Mouse (Mus musculus): Measurements from ENCODE around the gene Urb1. TPM values are rescaled to one million over a fixed set of nuclear protein-coding genes. Genes with fewer than 3 reads are reported as not detected.

The Urb1 gene
- polyA plus RNA-seq (2014; fragmentation: Nextera tagmentation; extraction: Ambion mirVana), result 9.9 and 11.6 TPM in 2 replicates

DNA sequence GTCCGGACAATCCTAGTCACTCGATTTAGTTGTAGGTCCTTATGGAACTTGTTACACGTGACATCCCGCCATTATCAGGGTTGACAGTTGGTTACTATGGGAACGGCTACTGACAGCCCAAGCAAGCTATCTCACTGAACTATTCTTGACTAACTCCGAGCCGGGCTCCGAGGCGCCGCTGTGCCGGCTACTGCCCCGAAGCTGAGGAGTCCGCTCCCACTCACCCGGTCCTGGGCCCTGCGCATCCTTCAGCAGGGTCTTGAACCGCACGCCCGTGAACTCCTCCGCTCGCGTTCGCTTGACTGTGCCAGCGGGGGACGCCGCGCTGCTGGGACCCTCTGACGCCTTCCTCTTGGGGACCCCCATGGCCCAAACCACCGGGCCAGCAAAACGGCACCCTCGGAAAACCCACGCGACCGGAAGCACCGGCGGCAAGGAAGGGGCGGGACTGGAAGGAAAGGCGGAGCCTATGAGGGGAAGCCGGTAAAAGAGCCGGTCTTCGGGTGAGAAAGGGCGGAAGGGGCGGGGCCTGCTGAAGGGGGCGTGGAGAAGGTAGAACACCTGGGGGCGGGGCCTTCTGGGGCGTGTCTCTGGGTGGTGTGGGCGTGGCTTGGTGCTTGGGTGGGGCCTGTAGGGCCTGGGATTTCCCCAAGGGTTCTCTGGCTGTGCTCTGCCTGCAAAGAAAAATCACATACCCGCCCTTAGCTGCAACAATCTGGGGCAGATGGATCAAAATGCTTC is at the start of gene Urb1:
Gene Urb1, minus strand, starts transcription at position 439 of the 741 bp plus-strand sequence.
- Histone ChIP-seq H3K9ac (peak within 1 kb of the TSS; percentile 51), H3K36me3 (replicated peaks; ENCODE audit: control insufficient read depth, insufficient read depth) (peaks cover 3% of the 10 kb centered on the region), H3K4me2 (replicated peaks) (peak within 1 kb of the TSS; percentile 63), H3K27ac (peak within 1 kb of the TSS; percentile 61), H3K4me1 (replicated peaks; ENCODE audit: control insufficient read depth, insufficient read depth, low read length) (peaks cover 18% of the 10 kb centered on the region), H3K27me3 (ENCODE audit: control insufficient read depth, insufficient read depth, low read length) (no peaks in the 10 kb centered on the region), H3K4me3 (replicated peaks; ENCODE audit: low read length) (peak within 1 kb of the TSS; percentile 56), H3K9me3 (ENCODE audit: control insufficient read depth, low read length) (no peaks in the 10 kb centered on the region)
- ATAC-seq (ENCODE audit: low FRiP score) (peak; percentile 96), DNase-seq (ENCODE audit: low spot score) (peak; percentile 93)
- WGBS, result under 1% methylated on average over 47 of the region's 47 CpGs

DNA sequence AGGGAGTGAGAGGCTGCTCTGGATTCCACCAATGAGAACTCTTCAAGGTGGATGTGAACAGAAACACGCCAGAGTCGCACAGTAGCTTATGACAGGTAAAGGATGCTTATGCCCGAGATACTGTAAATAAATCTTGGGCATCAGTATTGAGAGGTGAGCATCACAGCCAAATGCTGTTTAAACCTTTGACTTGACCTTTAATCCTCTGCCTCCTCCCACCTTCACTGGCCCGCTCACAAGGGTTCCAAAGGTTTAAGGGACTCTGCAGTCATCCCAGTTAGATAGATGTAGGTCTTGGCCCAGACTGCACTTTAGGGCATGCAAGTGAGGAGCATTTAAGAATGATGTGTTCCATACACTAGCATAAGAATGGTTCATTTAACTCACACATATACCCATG is 48.0 kb upstream of the Urb1 start:
- Histone ChIP-seq H3K9me3 (ENCODE audit: control insufficient read depth, low read length) (no peaks in the 10 kb centered on the region), H3K27me3 (ENCODE audit: control insufficient read depth, insufficient read depth, low read length) (no peaks in the 10 kb centered on the region), H3K4me3 (replicated peaks; ENCODE audit: low read length) (no peak overlapping the region), H3K4me2 (replicated peaks) (no peak overlapping the region), H3K4me1 (replicated peaks; ENCODE audit: control insufficient read depth, insufficient read depth, low read length) (no peaks in the 10 kb centered on the region), H3K36me3 (replicated peaks; ENCODE audit: control insufficient read depth, insufficient read depth) (no peaks in the 10 kb centered on the region), H3K9ac (no peak overlapping the region), H3K27ac (no peak overlapping the region)
- WGBS, result 90% methylated on average over 4 of the region's 4 CpGs
- no peak for ATAC-seq (ENCODE audit: low FRiP score)
- DNase-seq (ENCODE audit: low spot score), result no peak

DNA sequence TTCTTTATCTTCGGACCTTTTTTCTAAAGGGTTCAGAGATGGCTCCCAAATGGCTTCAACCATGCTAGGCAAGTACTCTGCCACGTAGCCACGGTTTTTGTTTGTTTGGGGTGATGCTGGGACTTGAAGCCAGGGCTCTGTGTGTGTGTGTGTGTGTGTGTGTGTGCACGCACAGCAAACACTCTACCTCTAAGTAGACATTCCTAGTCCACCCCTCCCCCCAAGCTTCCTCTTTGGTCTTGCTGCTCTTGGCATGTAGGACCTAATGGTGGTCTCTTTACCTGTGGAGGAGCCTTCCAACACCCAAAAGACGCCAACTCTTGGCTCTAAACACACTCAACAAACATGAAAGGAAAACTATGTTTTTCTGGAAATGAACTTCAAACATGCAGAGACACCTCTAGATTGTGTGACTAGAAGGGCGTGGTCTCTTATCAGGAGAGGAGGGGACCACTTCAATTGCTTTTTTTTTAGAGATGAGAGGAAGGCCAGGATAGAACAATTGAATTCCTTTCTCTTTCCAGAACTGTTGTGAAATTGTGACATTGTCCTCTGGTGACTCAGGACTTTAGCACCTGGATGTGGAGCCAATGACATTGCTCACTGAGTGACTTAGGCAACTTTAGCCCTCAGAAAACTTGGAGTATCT is 46.5 kb upstream of the Urb1 start:
- ATAC-seq (ENCODE audit: low FRiP score), result no peak
- no peak overlapping the region for H3K4me3 ChIP-seq (replicated peaks; ENCODE audit: low read length)
- no peak overlapping the region for H3K9ac ChIP-seq
- 91% methylated on average over 6 of the region's 6 CpGs for WGBS
- H3K4me1 ChIP-seq (replicated peaks; ENCODE audit: control insufficient read depth, insufficient read depth, low read length), result no peaks in the 10 kb centered on the region
- no peak overlapping the region for H3K4me2 ChIP-seq (replicated peaks)
- no peaks in the 10 kb centered on the region for H3K9me3 ChIP-seq (ENCODE audit: control insufficient read depth, low read length)
- H3K27ac ChIP-seq, result no peak overlapping the region
- DNase-seq (ENCODE audit: low spot score), result no peak
- no peaks in the 10 kb centered on the region for H3K36me3 ChIP-seq (replicated peaks; ENCODE audit: control insufficient read depth, insufficient read depth)
- no peaks in the 10 kb centered on the region for H3K27me3 ChIP-seq (ENCODE audit: control insufficient read depth, insufficient read depth, low read length)

DNA sequence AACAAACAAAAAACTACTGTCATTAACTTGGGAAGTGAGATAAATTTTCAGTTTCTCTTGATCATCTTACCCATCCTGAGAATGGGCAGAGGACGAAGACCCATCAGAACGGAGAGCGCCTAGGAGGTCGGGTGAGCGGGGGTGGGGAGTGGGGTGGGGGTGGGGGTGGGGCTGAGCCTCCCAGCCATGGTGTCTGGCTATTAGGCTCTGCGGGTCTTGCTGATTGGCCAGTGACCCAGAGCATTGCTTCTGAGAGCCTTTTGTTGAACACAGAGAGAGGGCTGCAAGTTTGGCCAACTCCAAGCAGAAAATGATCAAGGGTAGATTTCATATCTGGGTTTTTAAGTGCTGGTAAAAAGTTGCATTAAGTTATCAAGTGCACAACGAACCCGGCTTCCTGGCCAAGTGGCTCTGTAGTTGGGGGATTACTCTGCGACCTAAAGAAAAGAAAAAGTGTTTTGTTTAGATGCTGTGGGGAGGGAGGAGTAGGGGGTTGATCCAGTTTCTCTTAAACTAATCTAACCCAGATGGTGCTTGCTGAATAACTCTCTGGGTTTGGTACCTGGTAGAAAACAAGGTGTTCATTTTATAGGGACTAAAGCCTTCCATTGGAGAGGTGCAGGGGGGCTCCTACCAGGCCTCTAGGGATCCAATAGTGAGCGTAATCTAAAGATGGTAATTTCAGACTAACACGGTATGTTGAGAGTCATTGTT is 41.6 kb upstream of the Urb1 start:
- no peaks in the 10 kb centered on the region for H3K9me3 ChIP-seq (ENCODE audit: control insufficient read depth, low read length)
- 0 out of 2 replicates have a peak, but pooled peaks cover 5% of the 10 kb centered on the region for H3K27me3 ChIP-seq (ENCODE audit: control insufficient read depth, insufficient read depth, low read length)
- no peaks in the 10 kb centered on the region for H3K4me1 ChIP-seq (replicated peaks; ENCODE audit: control insufficient read depth, insufficient read depth, low read length)
- 64% methylated on average over 11 of the region's 11 CpGs for WGBS
- H3K27ac ChIP-seq, result no peak overlapping the region
- ATAC-seq (ENCODE audit: low FRiP score) (no peak), DNase-seq (ENCODE audit: low spot score) (no peak)
- no peaks in the 10 kb centered on the region for H3K36me3 ChIP-seq (replicated peaks; ENCODE audit: control insufficient read depth, insufficient read depth)
- no peak overlapping the region for H3K4me3 ChIP-seq (replicated peaks; ENCODE audit: low read length)
- no peak overlapping the region for H3K9ac ChIP-seq
- H3K4me2 ChIP-seq (replicated peaks), result no peak overlapping the region

DNA sequence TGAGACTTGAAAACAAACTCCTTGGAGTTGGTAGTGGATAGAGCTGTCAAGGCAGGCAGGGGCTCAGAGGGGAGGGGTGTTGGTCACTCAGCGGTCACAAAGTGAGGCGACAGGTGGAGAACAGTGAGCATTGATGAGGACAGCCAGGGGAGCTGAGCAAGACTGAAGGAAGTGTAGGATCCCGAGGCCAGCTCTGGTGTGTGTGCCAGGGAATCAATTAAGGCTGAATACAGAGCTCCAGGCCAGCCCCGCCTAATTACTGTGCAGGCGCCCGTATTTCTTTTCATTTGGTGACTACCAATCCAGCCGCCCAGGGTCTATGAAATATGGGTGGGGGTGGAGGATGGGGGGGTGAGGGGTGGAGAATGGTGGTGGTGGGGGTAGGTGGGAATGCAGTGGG is 40.7 kb upstream of the Urb1 start:
- Histone ChIP-seq H3K4me2 (replicated peaks) (no peak overlapping the region), H3K9me3 (ENCODE audit: control insufficient read depth, low read length) (no peaks in the 10 kb centered on the region), H3K4me1 (replicated peaks; ENCODE audit: control insufficient read depth, insufficient read depth, low read length) (no peaks in the 10 kb centered on the region), H3K36me3 (replicated peaks; ENCODE audit: control insufficient read depth, insufficient read depth) (no peaks in the 10 kb centered on the region), H3K27me3 (ENCODE audit: control insufficient read depth, insufficient read depth, low read length) (0 out of 2 replicates have a peak, but pooled peaks cover 5% of the 10 kb centered on the region), H3K4me3 (replicated peaks; ENCODE audit: low read length) (no peak overlapping the region), H3K9ac (no peak overlapping the region), H3K27ac (no peak overlapping the region)
- WGBS, result 67% methylated on average over 7 of the region's 7 CpGs
- no peak for DNase-seq (ENCODE audit: low spot score)
- no peak for ATAC-seq (ENCODE audit: low FRiP score)

DNA sequence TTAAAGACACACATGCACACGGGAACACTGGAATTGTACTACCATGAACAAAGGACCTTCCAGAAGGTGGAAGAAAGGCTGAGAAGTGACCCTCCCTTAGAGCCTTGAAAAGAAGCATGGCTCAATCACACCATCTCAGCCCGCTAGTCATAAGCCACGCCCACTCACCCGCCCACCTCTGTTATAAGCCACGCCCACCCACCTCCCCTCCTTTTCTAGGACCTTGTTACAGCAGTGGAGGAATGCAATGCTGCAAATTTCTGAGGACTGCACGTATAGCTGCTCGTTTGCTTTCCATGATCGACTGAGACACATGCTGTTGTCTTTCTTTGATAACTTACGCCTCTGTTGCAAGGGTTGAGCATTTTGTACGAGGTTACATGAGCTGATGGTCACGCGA is 39.0 kb upstream of the Urb1 start:
- 45% methylated on average over 12 of the region's 12 CpGs for WGBS
- H3K4me3 ChIP-seq (replicated peaks; ENCODE audit: low read length), result no peak overlapping the region
- 0 out of 2 replicates have a peak, but pooled peaks cover 5% of the 10 kb centered on the region for H3K27me3 ChIP-seq (ENCODE audit: control insufficient read depth, insufficient read depth, low read length)
- ATAC-seq (ENCODE audit: low FRiP score), result no peak
- DNase-seq (ENCODE audit: low spot score), result no peak
- no peak overlapping the region for H3K4me2 ChIP-seq (replicated peaks)
- H3K27ac ChIP-seq, result no peak overlapping the region
- H3K36me3 ChIP-seq (replicated peaks; ENCODE audit: control insufficient read depth, insufficient read depth), result no peaks in the 10 kb centered on the region
- H3K4me1 ChIP-seq (replicated peaks; ENCODE audit: control insufficient read depth, insufficient read depth, low read length), result no peaks in the 10 kb centered on the region
- no peak overlapping the region for H3K9ac ChIP-seq
- no peaks in the 10 kb centered on the region for H3K9me3 ChIP-seq (ENCODE audit: control insufficient read depth, low read length)

DNA sequence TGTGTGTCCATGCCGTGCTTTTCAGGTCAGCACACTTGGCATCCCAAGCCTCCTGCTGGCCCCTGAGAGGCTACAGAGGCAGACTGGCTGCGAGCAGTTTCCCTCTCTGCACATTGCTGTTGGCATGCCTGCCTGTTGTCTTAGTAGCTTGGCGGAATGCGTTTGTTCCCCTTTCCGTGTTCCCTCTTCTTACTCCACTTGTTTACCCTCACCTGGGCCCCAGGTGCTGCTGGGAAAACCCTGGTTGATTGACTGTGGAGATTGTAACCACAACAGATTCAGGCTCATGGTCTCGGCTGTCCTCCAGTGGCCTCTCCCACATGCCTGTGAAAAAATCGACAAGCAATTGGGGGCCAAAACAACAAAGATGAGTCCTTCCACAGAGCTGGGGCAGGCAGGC is 38.5 kb upstream of the Urb1 start:
- Histone ChIP-seq H3K36me3 (replicated peaks; ENCODE audit: control insufficient read depth, insufficient read depth) (no peaks in the 10 kb centered on the region), H3K9ac (no peak overlapping the region), H3K27me3 (ENCODE audit: control insufficient read depth, insufficient read depth, low read length) (0 out of 2 replicates have a peak, but pooled peaks cover 5% of the 10 kb centered on the region), H3K9me3 (ENCODE audit: control insufficient read depth, low read length) (no peaks in the 10 kb centered on the region), H3K4me2 (replicated peaks) (no peak overlapping the region), H3K4me3 (replicated peaks; ENCODE audit: low read length) (no peak overlapping the region), H3K4me1 (replicated peaks; ENCODE audit: control insufficient read depth, insufficient read depth, low read length) (no peaks in the 10 kb centered on the region), H3K27ac (no peak overlapping the region)
- WGBS, result 68% methylated on average over 7 of the region's 7 CpGs
- ATAC-seq (ENCODE audit: low FRiP score) (no peak), DNase-seq (ENCODE audit: low spot score) (no peak)

DNA sequence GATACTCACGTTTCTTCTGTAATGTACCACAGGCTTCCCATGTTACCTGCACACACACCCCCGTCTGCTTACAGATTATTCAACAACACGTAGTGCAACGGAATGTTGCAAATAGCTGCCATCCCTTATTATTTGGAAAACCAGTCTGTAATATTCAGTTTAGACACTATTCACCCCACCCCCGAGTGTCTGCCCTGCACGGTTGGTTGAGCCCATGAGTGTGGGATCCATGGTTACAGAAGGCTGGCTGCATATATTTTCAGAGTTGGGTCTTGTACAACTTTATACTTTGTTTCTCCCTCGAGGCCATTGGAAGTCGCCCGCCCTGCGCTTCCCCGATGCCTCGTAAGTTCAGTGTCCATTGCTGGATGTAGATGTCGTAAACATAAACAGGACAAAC is 35.4 kb upstream of the Urb1 start:
- H3K4me1 ChIP-seq (replicated peaks; ENCODE audit: control insufficient read depth, insufficient read depth, low read length), result peaks cover 14% of the 10 kb centered on the region
- 47% methylated on average over 13 of the region's 13 CpGs for WGBS
- H3K9ac ChIP-seq, result no peak overlapping the region
- no peaks in the 10 kb centered on the region for H3K9me3 ChIP-seq (ENCODE audit: control insufficient read depth, low read length)
- H3K36me3 ChIP-seq (replicated peaks; ENCODE audit: control insufficient read depth, insufficient read depth), result no peaks in the 10 kb centered on the region
- H3K27me3 ChIP-seq (ENCODE audit: control insufficient read depth, insufficient read depth, low read length), result 0 out of 2 replicates have a peak, but pooled peaks cover 5% of the 10 kb centered on the region
- H3K4me2 ChIP-seq (replicated peaks), result no peak overlapping the region
- no peak overlapping the region for H3K4me3 ChIP-seq (replicated peaks; ENCODE audit: low read length)
- no peak overlapping the region for H3K27ac ChIP-seq
- DNase-seq (ENCODE audit: low spot score) (no peak), ATAC-seq (ENCODE audit: low FRiP score) (0 out of 2 replicates have a peak, but pooled peaks have one; percentile 52)

DNA sequence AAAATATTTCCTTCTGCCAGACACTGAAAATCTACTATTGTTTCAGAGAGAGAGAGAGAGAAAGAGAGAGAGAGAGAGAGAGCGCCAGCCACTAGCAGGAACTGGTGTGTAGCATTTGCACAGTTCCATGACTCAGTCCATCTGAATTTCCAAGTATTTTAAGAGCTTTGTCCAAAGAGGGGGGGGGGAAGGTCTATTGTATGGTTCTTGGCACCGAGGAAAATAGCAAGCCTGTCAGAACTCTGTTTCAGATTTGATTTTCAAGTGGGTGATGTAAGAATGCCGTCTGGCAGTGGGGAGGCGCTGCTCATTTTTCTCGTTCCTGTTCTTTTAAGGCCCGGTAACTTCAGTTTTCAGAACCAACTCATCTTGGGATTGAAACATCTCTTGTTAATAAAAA is 34.8 kb upstream of the Urb1 start:
- H3K9me3 ChIP-seq (ENCODE audit: control insufficient read depth, low read length), result no peaks in the 10 kb centered on the region

More for the DNA sequence above, 34.8 kb upstream of the Urb1 start:
- Histone ChIP-seq H3K27me3 (ENCODE audit: control insufficient read depth, insufficient read depth, low read length) (0 out of 2 replicates have a peak, but pooled peaks cover 5% of the 10 kb centered on the region), H3K36me3 (replicated peaks; ENCODE audit: control insufficient read depth, insufficient read depth) (no peaks in the 10 kb centered on the region), H3K4me3 (replicated peaks; ENCODE audit: low read length) (no peak overlapping the region), H3K4me2 (replicated peaks) (no peak overlapping the region), H3K4me1 (replicated peaks; ENCODE audit: control insufficient read depth, insufficient read depth, low read length) (peaks cover 14% of the 10 kb centered on the region), H3K9ac (no peak overlapping the region), H3K27ac (no peak overlapping the region)
- DNase-seq (ENCODE audit: low spot score), result no peak
- no peak; the same call in 1 of the 2 replicates for ATAC-seq (ENCODE audit: low FRiP score)
- WGBS, result 59% methylated on average over 6 of the region's 6 CpGs
